Mouse (Mus musculus) testis, adult 2 months (tissue): ENCODE measurements around the gene Fgg.

Experiments
- CTCF ChIP-seq: fragments of 200-500 bp; IDR thresholded peaks from 2 replicates; pipeline ENCODE4 v1.5.1; 2012; ENCODE audit warnings: low read depth, mild to moderate bottlenecking, inconsistent platforms, low read length, moderate library complexity; ENCODE audit not compliant: control insufficient read depth, insufficient read depth, insufficient replicate concordance
- POLR2A ChIP-seq: fragments of 200-500 bp; IDR thresholded peaks from 2 replicates; pipeline ENCODE4 v1.6.1; 2012; ENCODE audit warnings: low read depth, mild to moderate bottlenecking, inconsistent platforms, low read length, moderate library complexity; ENCODE audit not compliant: control insufficient read depth

DNA sequence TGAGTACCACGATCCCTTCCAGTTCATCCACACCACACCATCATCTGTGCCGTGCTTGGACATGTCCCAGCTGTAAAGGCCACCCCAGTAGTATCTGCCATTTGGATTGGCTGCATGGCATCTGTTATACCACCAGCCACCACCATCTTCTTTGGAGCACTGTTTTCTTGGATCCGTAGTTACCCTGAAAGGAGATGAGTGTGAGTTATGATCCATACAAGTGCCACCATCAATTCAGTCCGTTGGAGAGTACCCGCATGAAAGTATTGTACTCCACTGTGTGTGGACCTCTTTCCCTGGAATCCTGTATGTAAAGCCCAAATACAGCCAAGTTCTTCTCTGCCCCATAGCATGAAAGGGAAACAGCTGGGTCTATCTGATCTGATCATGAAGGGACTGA lies 34.9 kb downstream of the Fgg start:
- TF ChIP-seq CTCF (no peak), POLR2A (no peak)
